Mouse (Mus musculus) left cerebral cortex, adult 9 months (tissue): Measurements from ENCODE around the gene Slc30a2.
A peak's percentile ranks its signal among the peaks of the same experiment; 100 is the strongest.
"Not testable (repeated sequence)": the region's sequence is repeated elsewhere in the genome, so short reads cannot be mapped to it uniquely, and the experiment has no call there.

Source experiments
- DNase-seq, 2 experiments: peaks; one replicate each; pipeline ENCODE4 v3.0.0; 2022; ENCODE audit warnings: low spot score in 2 of 2

Gene Slc30a2

GRCm38 (mm10) chr4:134343071-134344031 is at the start of gene Slc30a2:
TSS of gene Slc30a2 (plus strand) at chr4:134343181.
- DNase-seq, result no peak

GRCm38 (mm10) chr4:134293692-134294163 is 49.3 kb upstream of the Slc30a2 start:
- no peak for DNase-seq

- not testable (repeated sequence) for DNase-seq
These were observed 46.9 kb upstream of the Slc30a2 start for GRCm38 (mm10) chr4:134296096-134296495.

GRCm38 (mm10) chr4:134296523-134296922 is 46.5 kb upstream of the Slc30a2 start:
- DNase-seq, result no peak

GRCm38 (mm10) chr4:134297369-134297768 is 45.6 kb upstream of the Slc30a2 start:
- no peak for DNase-seq

GRCm38 (mm10) chr4:134298626-134299497 is 44.1 kb upstream of the Slc30a2 start:
- no peak for DNase-seq

GRCm38 (mm10) chr4:134299498-134299810 is 43.5 kb upstream of the Slc30a2 start:
- DNase-seq, result no peak

GRCm38 (mm10) chr4:134300316-134300715 is 42.7 kb upstream of the Slc30a2 start:
- peak; percentile 53 to 68 for DNase-seq

GRCm38 (mm10) chr4:134302084-134302483 is 40.9 kb upstream of the Slc30a2 start:
- DNase-seq, result no peak

GRCm38 (mm10) chr4:134306963-134307362 is 36.0 kb upstream of the Slc30a2 start:
- DNase-seq, result no peak

- DNase-seq, result peak in 1 of 2 experiments; percentile 39
These were observed 35.5 kb upstream of the Slc30a2 start for GRCm38 (mm10) chr4:134307367-134308072.

- no peak for DNase-seq
These were observed 32.9 kb upstream of the Slc30a2 start for GRCm38 (mm10) chr4:134310106-134310505.

- no peak for DNase-seq
These were observed 32.3 kb upstream of the Slc30a2 start for GRCm38 (mm10) chr4:134310656-134311055.

- no peak for DNase-seq
These were observed 31.2 kb upstream of the Slc30a2 start for GRCm38 (mm10) chr4:134311784-134312183.

GRCm38 (mm10) chr4:134312341-134312740 is 30.6 kb upstream of the Slc30a2 start:
- DNase-seq, result no peak

GRCm38 (mm10) chr4:134312901-134313300 is 30.1 kb upstream of the Slc30a2 start:
- DNase-seq, result no peak

GRCm38 (mm10) chr4:134314081-134314655 is 28.8 kb upstream of the Slc30a2 start:
- DNase-seq, result no peak

GRCm38 (mm10) chr4:134314876-134315275 is 28.1 kb upstream of the Slc30a2 start, which contains the start of gene Trim63:
TSS of gene Trim63 (plus strand) at chr4:134315120.
- no peak for DNase-seq

- DNase-seq, result no peak
These were observed 27.5 kb upstream of the Slc30a2 start for GRCm38 (mm10) chr4:134315470-134315869.

GRCm38 (mm10) chr4:134316390-134316789 is 26.6 kb upstream of the Slc30a2 start:
- DNase-seq, result no peak

GRCm38 (mm10) chr4:134319074-134319473 is 23.9 kb upstream of the Slc30a2 start:
- no peak for DNase-seq
